Mouse (Mus musculus): ENCODE results near the gene Pitpnc1.

Gene Pitpnc1

GRCm38 (mm10) chr11:107441050-107441449 lies 29.4 kb downstream of the Pitpnc1 start:
- peak; percentile 20 for DNase-seq (ENCODE audit: low spot score)

DNA sequence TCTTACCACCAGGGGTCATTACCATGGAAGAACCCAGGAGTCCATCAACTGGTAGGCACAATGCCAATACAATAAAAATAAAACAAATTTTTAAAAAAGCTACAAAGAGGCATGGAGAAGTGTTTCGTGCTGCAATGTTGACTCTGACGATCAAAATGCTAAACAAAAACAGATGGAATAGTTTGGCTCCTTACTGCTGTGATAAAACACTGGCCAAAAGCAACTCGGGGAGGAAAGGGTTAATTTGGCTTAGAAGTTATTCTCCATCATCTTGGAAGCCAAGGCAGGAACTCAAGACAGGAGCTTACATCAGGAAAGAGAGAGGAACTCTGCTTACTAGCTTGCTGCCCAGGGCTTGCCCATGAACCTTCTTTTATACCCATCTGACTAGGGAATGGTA lies 32.4 kb downstream of the Pitpnc1 start:
- no peak for DNase-seq (ENCODE audit: low spot score)

- no peak for DNase-seq (ENCODE audit: low spot score)
Observed at GRCm38 (mm10) chr11:107437723-107438122, 32.8 kb downstream of the Pitpnc1 start.

DNA sequence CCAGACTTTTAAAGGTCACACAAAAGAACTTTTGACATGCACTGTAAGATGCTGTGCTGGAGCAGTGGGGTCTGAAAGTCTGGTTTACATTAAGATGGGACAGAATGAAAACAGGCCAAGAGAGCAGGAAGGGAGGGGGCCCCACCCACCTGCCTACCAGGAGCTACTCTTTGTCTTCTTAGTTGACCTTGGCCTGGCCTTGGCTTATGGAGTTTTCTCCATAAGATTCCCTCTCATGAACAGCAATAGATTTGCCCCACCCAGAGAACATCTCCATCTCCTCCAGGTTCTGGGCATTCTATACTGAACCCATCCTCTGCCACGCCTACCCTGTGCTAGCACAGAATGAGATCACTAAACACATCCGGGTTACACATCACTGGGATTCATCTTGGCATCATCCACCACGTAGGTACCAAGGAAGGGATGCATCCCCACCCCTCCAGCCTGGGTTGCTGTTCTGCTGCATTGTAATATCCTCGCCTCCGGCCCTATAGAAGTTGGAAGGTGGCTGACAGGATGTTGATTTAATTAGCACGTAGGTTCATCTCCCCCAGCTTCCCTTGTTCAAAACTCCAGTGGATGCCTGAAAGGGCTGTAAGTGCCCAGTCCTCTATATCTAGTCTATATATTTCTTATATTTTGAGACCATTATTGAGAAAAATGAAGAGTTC lies 34.6 kb downstream of the Pitpnc1 start:
- DNase-seq (ENCODE audit: low spot score): no peak

GRCm38 (mm10) chr11:107431197-107431965 lies 39.1 kb downstream of the Pitpnc1 start:
- DNase-seq (ENCODE audit: low spot score): no peak

- no peak for DNase-seq (ENCODE audit: low spot score)
Observed at GRCm38 (mm10) chr11:107428011-107428410, 42.5 kb downstream of the Pitpnc1 start.

DNA sequence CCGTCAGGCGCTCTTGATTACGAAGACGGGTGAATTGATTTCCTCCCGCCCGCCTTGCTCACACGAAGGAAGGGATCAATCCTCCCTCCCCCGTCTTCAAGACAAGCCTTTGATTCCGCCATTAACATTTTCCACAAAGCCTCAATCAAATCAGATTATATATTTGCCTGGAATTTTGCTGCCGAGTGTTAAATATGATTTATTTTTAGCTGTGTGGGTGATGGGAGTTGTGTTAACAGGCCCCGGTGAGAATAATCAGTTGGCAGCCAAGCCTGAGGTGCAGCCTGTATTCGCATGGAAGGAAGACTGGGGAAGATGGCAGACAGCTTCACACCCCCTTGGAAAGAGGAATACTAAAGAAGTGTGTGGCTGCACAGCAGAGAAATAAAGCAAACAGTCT lies 46.3 kb downstream of the Pitpnc1 start:
- no peak for DNase-seq (ENCODE audit: low spot score)

DNA sequence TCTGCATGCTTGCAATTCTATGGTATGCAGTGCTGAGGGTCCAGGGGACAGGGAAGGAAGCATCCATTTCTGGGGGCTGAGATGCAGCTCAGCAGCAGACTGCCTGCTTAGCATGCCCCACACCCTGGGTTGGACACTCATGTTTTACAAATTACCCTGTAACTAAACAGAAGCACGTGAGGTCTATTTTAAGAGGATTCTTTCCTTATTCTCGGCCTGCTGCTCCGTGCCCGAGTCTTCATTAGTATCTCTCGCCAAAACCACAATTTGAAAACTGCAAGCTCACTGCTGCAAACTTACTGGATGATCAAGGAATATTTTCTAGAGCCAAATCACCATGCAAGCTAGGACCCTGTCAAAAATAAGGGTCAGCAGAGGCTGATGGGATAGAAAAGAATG lies 48.1 kb downstream of the Pitpnc1 start:
- DNase-seq (ENCODE audit: low spot score): no peak

DNA sequence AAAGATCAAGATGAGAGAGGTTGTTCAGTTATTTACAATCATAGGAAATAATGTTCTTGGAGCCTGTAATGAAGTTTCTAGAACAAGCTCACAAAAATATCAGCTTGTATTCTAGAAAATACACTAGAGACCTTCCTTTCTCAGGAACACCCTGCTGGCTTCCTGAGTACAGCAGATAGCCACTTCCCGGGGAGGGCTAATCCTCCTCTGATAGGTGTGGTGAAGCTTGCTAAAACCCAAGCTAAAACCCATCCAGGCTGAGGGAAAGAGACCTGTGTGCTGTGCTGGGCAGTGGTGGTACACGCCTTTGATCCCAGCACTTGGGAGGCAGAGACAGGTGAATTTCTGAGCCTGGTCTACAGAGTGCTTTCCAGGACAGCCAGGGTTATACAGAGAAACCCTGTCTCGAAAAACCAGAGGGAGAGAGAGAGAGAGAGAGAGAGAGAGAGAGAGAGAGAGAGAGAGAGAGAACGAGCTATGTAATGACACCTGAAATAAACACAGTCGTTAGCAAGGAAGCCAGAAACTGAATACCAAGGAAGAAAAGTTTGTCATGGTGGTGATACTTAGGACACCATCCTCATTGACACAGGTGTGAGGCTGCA lies 48.6 kb downstream of the Pitpnc1 start:
- DNase-seq (ENCODE audit: low spot score): no peak

DNA sequence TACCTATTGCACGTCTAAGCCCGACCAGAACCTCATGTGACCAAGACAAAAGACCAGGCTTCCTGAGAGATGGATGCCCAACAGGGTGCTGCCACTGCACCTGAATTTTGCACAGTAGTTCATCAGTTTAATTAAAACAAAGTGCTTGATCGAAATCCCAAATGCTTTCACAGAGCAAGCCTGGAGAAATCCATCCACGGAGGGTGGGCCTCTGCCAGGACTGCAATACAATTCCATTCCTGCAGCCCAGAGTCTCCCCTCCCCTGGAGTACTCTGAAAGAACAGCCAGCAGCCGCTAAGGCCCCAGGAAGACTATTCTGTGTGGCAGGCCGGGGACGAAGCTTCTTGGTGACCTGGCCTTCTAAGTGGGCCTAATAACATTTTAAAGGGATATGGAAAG lies 50.6 kb downstream of the Pitpnc1 start:
- no peak for DNase-seq (ENCODE audit: low spot score)

DNA sequence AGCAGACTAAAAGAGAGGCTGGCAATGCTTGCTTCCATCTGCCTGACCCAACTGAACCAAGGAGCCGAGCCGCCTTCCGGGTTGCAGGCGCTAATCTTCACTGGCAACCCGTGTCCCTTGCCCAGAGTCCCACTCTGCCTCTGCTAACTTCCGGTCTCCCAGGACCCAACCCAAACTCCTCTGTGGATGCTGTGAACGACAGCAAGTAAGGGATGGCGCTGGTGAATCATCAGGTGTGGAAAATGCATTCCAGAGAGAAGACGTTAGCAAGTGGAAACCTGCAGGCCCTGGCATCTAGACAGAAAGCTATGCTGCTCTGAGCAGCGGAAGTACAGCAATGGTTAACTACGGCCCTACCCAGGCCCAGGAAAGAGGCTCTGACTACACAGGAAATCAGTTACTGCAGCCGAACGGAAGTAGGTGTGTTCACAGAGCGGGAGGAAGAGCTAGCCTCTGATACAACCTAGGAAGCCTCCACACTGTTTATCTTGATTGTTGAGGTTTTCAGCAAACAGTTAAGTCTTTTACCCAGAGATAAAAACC lies 53.4 kb downstream of the Pitpnc1 start:
- DNase-seq (ENCODE audit: low spot score): peak; percentile 32

GRCm38 (mm10) chr11:107416561-107416926 lies 54.0 kb downstream of the Pitpnc1 start:
- peak; percentile 66 for DNase-seq (ENCODE audit: low spot score)

GRCm38 (mm10) chr11:107415901-107416560 lies 54.5 kb downstream of the Pitpnc1 start:
- DNase-seq (ENCODE audit: low spot score): no peak

DNA sequence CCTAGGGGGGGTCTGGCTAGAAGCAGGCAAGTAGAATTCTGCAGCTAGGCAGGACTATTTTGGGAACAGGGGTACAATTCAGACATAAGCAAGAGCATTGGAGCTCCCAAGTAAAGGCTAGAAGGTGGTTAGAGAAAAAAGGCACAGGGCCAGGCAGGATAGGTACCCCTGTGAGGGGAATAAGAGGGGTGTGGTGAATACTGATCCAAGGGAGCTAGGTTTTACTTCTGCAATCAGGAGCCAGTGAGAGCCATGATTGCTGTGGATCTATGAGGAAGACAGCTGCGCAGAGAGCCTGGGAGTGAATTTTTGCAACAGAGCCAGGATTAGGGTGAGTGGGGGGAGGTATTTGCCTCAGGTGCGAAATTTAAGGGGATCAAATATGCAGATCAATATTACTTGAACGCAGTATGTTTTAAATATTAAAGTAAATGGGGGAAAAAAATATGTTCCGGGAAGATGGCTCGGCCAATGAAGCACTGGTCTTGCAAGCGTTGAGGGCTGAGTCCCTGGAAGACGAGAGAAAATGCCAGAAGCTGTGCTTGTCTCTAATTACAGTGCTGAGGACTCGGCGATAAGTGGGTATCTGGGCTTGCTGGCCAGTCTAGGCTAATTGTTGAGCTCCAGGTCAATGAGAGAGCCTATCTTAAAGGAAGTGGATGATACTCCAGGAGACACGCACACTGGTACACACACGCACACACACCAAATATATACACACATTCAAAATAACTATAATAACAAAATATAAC lies 55.3 kb downstream of the Pitpnc1 start:
- DNase-seq (ENCODE audit: low spot score): no peak

- peak; percentile 74 for DNase-seq (ENCODE audit: low spot score)
Observed at GRCm38 (mm10) chr11:107413251-107413655, 57.2 kb downstream of the Pitpnc1 start.

GRCm38 (mm10) chr11:107412128-107412527 lies 58.4 kb downstream of the Pitpnc1 start:
- no peak for DNase-seq (ENCODE audit: low spot score)

GRCm38 (mm10) chr11:107411576-107411975 lies 58.9 kb downstream of the Pitpnc1 start:
- DNase-seq (ENCODE audit: low spot score): no peak

GRCm38 (mm10) chr11:107410804-107411203 lies 59.7 kb downstream of the Pitpnc1 start:
- DNase-seq (ENCODE audit: low spot score): no peak

GRCm38 (mm10) chr11:107410090-107410732 lies 60.3 kb downstream of the Pitpnc1 start:
- no peak for DNase-seq (ENCODE audit: low spot score)

- DNase-seq (ENCODE audit: low spot score): no peak
Observed at GRCm38 (mm10) chr11:107408886-107409285, 61.6 kb downstream of the Pitpnc1 start.

- no peak for DNase-seq (ENCODE audit: low spot score)
Observed at GRCm38 (mm10) chr11:107407698-107408097, 62.8 kb downstream of the Pitpnc1 start.

Data from embryo, embryonic 10 days (tissue).